Mouse (Mus musculus): ENCODE data around the gene Gm49366. TPM values are rescaled to one million over a fixed set of nuclear protein-coding genes. Genes with fewer than 3 reads are reported as not detected.
"Not testable (repeated sequence)": the region's sequence is repeated elsewhere in the genome, so short reads cannot be mapped to it uniquely, and the experiment has no call there.

Gene Gm49366
- total RNA-seq, 2 experiments from 2014 or later: not detected

DNA sequence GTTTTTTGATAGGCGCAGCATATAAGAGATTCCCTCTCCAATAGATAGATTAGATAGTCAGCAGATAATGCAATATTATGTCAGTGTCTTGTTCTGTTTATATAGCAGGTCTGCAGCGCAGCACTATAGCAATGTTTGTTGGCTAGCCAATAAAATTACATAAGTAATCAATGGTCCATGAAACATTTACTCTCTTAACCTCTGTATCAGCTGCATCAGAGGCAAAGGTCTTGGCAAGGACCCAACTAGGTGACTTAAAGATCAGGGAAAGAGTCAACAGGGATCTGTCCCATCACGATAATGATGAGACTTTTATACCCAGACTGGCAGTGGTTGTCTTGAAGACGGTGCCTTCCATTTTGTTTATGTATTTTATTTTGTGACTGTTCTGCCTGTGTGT, 5.9 kb upstream of the Gm49366 start:
- no peak for DNase-seq

DNA sequence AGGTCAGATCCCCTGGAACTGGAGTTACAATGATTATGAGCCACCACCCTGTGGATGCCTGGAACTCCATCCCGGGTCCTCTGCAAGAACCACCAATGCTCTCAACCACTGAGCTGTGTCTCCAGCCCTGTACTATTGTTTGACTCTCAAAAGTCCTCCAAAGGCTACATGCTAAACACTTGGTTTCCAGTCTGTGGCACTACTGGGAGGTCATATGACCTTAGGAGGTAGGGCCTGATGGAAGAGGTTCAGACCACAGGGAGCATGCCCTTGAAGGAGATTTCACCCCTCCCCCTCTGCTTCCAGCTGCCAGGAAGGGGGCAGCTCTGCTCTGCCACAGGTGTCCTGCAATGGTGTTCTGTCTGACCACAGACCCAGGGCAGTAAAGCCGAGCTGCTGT, 5.4 kb upstream of the Gm49366 start:
- not testable (repeated sequence) for DNase-seq

DNA sequence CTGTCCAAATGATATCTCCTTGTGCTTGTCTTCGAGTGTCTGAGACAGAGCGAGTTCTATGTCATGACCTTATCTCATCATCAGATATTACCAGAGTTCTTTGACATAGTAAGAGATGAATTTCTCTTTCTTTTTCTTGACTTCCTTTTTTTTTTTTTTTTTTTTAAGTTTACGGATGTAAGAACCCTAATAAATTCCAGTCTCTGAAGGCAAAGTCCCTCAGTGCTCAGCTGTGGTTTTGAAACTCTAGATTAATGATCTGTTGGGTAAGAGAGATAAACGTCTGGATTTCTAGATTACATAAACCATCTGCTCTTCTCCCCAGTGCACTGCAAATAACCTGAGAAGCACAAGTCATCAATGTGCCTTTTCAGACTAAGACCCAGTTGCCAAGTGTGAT, 4.6 kb upstream of the Gm49366 start:
- DNase-seq: no peak

DNA sequence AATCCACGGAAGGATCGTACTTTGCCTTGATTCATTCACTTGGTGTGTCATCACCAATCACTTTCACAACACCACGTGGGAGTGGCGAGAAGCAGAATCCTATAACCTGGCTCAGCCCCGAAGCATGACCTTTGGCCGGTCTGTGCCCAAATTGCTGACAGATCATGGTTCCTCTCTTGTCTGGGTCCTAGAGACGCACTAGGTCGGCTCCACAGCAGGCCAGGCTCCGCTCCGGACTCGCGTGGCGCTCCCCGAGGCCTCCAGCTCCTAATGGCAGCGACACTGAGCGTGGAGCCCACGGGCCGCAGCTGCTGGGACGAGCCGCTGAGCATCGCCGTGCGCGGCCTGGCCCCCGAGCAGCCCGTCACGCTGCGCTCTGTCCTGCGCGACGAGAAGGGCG, 494 bp upstream of the Gm49366 start, which contains the start of gene Acot4:
Gene Acot4 (plus strand): TSS at position 139 of the 400 bp plus-strand sequence.
- peak; percentile 51 to 55 for DNase-seq

DNA sequence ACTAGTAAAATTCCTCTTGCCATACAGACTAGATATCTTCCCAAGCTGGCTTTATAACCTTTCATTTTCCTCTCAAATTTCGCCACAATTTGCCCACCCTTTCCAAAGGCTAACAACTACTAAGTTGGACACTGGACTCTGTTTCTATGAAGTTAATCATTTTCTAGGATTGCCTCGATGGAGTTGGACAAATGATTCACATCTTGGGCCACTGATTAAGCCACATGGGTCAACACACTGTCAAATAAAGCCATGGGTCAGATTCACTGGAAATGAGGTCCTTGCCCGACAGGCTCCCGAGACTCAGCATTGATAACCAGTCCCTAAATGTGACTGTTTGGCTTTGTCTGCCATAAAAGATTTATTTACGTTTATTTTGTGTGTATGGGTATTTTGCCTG, 3.5 kb downstream of the Gm49366 start:
- DNase-seq: no peak

DNA sequence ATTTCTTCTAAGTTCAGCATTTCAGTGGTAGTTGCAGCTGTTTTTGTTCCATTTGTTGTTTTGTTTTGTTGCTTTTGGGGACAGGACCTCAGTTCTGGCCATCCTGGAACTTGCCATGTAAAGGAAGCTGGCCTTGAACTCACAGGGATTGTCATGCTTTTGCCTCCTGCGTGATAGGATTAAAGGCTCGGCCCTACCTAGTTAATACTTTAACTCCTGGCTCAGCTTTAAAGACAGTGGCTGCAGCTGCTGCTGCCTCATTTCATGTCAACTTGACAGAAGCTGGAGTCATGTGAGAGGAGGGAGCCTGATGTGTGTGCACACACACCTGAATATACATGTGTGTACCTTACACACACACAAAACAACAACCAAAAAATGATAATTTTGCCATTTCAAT, 5.3 kb downstream of the Gm49366 start:
- no peak for DNase-seq

DNA sequence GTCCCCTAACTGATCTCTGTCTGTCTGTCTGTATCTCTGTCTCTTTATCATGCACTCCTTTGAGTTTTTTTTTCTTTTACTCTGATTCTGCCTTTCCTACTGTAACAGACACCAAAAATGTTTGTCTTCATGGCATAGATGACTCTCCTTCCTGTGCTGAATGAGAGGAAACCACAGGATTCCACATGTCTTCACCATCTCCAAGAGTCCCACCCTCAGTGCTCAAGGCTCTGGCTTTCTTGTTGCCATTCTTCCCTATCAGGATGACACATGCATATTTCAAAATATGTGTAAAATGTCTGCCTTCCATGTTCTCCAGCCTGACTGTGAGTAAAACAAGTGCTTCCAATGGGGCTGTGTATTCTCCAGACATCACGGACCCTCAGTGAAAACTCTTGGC, 8.2 kb downstream of the Gm49366 start:
- no peak for DNase-seq

DNA sequence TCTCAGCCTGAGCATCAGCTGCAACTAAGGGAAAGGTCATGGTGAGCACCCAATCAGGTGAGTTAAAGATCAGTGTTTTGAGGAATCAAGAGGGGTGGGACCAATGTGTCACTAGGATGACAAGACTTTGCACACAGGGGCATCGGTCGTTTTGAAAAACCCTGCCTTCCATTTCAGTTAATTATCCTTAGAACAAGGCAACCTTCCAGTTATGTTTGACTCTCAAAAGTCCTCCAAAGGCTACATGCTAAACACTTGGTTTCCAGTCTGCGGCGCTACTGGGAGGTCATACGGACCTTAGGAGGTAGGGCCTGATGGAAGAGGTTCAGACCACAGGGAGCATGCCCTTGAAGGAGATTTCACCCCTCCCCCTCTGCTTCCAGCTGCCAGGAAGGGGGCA, 12.0 kb downstream of the Gm49366 start:
- DNase-seq: not testable (repeated sequence)

DNA sequence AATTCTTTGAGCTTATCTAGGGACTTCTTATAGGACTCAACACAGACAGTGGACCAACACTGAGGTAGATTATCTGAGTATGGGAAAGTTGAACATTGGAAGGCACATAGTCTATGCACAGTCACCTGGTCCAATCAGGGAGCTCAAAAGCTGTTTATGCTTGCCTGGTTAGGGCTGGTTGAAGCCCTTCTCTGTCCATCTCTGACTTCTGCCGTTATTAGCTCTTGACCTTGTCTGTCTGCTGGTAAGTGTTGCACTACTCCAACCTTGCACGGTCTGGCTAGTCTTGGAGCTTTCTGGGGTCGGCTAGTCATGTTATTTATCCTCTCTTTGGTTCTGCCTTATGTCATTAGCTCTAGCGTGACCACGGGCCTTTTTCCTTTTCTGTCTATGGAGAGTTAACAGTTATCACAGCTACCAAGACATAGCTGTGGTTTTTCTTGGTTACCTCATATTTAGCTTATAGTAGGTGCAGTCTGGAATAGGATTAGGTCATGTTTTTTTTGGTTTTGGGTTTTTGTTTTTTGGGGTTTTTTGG, 13.3 kb downstream of the Gm49366 start, which contains the start of gene Acot3:
Gene Acot3 (plus strand): TSS at position 208 of the 538 bp plus-strand sequence.
- no peak for DNase-seq

DNA sequence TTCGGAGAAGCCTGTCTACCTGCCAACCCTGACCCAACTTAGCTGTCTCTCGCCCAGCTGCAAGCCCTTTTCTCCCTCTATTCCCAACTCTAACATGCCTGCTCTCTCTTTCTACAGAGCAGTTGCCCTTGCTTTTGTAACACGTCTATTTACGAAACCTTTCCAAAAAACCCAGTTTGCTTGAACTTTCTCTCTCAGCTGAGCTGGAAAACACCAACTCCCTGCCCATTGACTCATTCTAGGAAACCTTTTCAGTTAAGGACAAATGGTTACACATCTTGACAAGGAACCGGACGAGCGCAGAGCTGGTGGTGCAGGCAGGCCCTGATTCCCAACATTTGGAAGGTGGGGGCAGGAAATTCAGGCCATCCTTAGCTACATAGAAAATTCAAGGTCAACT, 13.9 kb downstream of the Gm49366 start:
- no peak for DNase-seq

DNA sequence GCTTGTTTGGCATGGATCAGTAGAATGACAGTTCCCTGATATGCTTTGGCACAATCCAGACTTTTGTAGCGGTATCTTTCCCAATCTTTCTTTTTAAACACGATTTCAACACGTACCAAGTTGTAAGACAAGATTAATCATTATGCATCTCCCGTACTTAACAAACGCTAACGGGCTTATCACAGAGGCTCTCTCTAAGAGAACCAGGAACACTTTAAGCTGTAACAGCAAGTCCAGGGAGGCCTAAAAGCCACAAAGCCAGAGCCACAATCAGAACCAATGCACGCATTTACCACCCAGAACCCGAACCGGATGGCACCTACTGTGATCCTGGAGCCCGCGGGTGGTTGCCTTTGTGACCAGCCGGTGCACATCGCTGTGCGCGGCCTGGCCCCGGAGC, 14.4 kb downstream of the Gm49366 start:
- DNase-seq: no peak

DNA sequence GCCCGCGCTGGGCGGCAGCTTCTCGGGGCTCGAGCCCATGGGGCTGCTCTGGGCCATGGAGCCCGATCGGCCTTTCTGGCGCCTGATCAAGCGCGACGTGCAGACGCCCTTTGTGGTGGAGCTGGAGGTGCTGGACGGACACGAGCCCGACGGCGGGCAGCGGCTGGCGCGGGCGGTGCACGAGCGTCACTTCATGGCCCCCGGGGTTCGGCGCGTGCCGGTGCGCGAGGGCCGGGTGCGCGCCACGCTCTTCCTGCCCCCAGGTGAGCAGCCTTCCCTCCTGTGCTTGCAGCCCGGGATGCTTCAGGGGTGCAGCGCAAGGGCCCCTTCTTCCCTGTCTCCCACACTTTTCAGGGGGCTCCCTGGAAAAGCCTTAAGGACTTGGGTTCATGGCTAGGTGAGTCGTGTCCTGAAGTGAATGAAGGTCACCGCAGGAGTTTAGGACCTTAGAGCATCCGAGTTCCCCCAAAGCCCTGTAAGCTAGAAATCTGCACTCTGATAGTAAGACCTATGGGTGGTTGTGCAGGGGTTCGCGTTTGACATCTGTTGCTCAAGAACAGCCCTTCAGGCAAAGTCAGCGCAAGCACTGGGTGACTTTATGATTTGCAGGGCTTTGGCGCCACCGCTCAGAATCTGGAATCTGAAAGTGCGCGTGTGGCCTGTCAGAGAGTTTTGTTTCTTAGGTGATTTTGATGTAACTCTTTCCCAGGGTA, 15.1 kb downstream of the Gm49366 start:
- peak; percentile 28 to 32 for DNase-seq

DNA sequence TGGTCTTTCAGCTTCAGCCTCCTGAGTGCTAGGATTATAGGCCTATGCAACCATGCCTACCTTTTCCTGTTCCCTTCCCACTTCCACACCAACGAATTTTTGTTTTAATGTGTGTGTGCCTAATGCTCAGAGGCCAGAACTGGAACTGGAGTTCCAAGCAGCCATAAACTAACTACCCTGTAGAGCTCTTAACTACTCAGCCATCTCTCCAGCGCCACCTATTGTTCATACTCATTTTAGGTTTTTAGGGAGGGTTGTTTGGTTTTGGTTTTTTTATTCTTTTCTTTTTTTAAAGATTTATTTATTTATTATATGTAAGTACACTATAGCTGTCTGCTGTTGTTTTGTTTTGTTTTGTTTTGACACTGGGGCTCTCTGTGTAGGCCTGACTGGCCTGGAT, 22.2 kb downstream of the Gm49366 start:
- DNase-seq: no peak

DNA sequence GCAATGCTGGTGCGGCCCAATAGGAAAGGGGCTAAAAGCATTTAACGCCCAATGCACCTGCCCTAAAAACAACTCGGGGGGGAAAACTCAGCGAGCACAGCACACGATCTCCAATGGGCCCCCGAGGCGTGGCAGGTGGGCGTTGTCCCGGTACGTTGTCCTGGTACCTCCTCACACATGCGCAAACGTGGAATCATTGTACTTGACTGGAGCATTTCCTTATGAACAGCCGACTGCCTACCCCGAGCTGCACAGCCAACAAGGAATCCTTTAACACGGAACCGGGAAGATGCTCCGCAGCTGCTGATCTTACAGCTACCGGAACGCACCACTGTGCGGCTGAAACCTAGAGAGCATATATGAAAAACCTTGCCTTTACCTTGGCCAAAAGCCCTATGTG, 23.6 kb downstream of the Gm49366 start:
- DNase-seq: no peak

DNA sequence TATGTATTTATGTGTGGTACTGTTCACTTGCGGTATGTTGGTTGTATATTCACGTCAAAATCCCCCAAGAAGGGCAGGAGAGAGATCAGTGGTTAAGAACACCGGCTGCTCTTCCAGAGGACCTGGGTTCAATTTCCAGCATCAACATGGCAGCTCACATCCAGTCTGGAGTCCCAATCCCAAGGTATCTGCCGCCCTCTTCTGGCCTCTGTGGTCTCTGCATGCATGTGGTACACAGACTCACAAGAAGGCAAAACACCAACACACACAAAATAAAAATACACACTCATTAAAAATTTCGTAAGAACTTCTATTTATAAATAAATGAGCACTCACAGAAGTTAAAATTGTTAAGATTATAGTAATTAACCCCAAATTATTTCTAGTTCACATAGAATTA, 24.5 kb downstream of the Gm49366 start:
- no peak for DNase-seq

DNA sequence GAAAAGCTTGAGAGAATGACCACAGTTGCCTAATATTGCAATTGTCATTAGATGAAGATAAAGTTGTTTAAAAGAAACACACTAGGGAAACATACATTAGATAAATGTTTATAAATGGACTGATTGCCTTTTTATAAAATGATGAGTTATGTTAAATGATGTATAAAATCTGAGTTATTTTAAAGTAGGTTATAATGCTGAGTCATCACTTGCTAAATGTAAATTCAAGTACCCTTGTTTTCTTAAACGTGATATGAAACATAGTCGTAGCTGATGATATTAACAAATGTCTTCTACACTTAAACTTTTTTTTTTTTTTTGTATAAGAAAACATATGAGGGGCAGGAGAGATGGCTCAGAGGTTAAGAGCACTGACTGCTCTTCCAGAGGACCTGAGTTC, 25.1 kb downstream of the Gm49366 start:
- no peak for DNase-seq

DNA sequence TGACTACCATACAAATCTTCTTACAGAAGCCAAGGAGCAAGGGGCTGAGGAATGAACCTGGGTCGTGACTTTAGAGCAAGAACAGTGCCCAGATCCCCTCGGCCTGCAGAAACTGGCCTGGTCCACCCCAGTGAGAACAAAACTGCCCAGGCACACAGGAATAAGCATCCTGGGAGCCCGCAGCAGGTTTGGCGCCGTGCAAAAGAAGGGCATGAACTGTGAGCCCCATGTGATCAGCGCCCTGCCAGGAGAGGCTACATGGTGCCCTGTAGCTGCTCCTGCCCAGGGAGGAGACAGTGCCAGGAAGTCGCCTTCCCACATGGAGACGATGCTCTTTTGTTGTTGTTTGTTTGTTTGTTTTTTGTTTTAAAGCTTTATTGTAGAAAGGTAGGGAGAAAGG, 25.9 kb downstream of the Gm49366 start:
- no peak for DNase-seq

DNA sequence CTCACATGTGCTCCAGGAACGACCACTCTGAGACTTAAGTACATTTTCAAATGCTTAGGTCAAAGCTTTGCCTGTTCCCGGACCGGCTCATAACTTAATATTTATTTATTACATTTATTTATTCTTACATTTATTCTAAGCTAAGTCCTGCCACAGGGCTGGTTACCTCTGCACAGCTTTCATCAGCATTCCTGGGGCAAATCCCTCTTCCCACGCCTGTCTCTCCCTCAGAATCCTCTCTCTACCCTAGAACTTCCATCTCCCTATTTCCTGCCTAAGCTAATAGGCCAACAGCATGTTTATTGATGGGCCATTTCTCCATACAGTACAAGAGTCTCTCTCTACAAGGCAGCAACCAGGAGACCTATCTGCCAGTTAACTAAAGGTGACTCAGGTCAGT, 29.0 kb downstream of the Gm49366 start:
- DNase-seq: no peak

DNA sequence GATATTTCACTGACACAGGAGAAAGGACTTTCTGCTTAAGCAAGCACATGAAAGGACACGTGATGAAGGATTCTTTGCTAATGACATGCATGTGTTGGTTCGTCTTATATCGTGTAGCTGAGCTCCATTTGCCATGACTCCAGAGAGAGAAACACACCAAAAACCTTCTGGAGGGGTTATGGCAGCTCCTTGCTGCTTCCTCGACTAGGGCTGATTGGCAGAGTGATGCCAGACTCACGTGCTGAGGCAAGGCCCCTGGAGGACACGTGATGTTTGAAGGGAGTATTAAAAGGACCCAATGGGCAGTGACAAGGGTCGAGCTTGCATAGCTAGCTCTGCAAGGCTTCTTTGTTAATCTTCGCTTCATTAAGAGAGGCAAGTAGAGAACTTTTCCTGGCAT, 29.6 kb downstream of the Gm49366 start:
- no peak for DNase-seq

DNA sequence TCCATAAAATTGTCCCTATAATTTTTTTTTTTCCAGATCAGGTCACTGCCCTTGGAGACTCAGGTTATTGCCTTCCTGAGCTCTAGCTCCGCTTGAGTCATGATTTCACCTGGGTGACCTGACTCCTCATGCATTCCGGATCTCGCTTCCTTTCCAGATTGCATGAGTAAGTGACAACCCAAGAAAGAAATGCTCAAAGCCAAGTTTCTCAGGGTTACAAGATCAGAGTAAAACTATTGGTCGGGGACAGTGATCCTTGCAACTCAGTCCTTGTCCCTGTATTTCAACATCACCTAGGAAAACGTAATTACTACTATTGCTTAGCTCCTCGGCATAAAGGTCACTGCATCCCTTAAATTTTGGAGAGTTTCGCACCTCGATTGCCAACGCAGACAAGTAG, 30.3 kb downstream of the Gm49366 start, which contains the start of gene Acot5:
Gene Acot5 (plus strand): TSS at position 340 of the 400 bp plus-strand sequence.
- DNase-seq: no peak

DNA sequence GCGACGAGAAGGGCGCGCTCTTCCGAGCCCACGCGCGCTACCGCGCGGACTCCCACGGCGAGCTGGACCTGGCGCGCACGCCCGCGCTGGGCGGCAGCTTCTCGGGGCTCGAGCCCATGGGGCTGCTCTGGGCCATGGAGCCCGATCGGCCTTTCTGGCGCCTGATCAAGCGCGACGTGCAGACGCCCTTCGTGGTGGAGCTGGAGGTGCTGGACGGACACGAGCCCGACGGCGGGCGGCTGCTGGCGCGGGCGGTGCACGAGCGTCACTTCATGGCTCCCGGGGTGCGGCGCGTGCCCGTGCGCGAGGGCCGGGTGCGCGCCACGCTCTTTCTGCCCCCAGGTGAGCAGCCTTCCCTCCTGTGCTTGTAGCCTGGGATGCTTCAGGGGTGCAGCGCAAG, 30.8 kb downstream of the Gm49366 start:
- DNase-seq: peak; percentile 56 to 57

DNA sequence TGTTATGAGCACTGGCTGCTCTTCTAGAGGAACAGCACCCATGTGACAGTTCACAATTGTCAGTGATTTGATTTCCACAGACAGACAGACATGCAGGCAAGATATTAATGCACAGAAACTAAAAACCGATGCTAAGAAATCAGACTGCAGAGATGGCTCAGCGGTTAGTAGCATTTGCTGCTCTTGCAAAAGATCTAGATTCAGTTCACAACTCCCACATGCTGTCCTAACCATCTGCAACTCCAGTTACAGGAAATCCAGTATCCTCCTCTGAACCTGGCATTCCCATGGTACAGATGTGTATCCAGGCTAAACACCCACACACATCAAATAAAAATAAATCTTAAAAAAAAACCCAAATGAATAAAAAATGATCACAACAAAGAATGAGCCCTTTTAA, 33.0 kb downstream of the Gm49366 start:
- no peak for DNase-seq

DNA sequence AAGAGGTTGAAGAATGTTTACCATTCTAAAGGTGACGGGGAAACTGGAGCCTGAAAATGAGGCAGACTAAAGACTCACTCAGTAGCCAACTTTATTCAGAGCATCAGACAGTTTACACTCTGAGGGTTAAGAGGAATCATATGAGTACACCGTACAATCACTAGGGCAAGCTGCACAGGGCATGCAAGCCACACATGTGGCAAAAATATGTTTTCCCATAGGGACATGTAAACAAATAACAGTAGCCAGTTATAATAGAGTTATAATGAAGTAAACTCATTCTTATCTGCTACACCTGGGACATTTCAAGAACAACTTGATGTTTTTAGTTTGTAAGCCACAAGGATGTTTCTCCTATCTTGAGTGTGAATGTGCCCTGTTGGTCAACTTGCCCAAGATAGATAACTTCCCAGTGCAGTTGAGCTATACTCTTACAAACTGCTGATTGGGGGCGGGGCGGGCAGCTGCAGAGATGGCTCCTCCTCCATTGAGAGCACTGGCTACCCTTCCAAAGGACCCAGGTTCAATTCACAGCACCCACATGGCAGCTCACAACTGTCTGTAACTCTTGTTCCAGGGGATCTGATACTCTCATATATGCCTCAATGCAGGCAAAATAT, 38.7 kb downstream of the Gm49366 start:
- DNase-seq: no peak

DNA sequence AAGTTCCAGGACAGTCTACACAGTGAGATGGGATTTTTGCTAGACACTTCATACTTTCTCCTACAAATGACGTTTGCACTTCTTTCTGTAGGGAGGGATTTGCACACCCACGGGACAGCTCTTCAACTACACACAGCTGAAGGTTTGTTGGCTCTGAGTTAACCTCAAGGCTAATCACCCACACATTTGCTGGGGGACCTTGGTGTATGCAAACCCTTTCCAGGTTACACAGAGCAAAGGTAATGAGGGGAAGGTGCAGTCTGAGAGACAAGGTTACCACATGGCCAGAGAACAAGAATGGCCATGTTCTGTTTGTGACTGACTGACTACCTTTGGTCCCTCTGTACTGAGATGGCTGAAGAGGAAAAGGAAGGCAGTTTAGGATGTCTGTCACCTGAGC, 45.1 kb downstream of the Gm49366 start:
- DNase-seq: no peak
